Mouse (Mus musculus) heart, embryonic 16.5 days (tissue): ENCODE data around the gene Evl. TPM values are rescaled to one million over a fixed set of nuclear protein-coding genes. Genes with fewer than 3 reads are reported as not detected.
"Not testable (repeated sequence)": the region's sequence is repeated elsewhere in the genome, so short reads cannot be mapped to it uniquely, and the experiment has no call there.

Experiments used
- ATAC-seq: fragments of 200-750 bp; cut with Nextera tagmentation; replicated peaks from 2 replicates; pipeline ENCODE4 v1.8.0; 2017; ENCODE audit warnings: moderate number of reproducible peaks; ENCODE audit not compliant: insufficient read depth, low FRiP score; ENCODE audit errors: extremely low read depth
- H3K27ac ChIP-seq: fragments of 300-500 bp; sonication (generic); 2 replicates; pipeline ENCODE4 v1.5.1; 2014; ENCODE audit warnings: mild to moderate bottlenecking, low read length, control low read depth, moderate library complexity
- H3K27me3 ChIP-seq: fragments of 300-500 bp; sonication (generic); 2 replicates; pipeline ENCODE4 v1.6.1; 2014; ENCODE audit warnings: low read length, mixed read lengths; ENCODE audit not compliant: control insufficient read depth, insufficient read depth
- H3K36me3 ChIP-seq: fragments of 300-500 bp; sonication (generic); 2 replicates; pipeline ENCODE4 v1.6.1; 2014; ENCODE audit not compliant: control insufficient read depth, insufficient read depth
- H3K4me1 ChIP-seq: fragments of 300-500 bp; sonication (generic); 2 replicates; pipeline ENCODE4 v1.6.1; 2014; ENCODE audit warnings: low read length, mixed read lengths; ENCODE audit not compliant: control insufficient read depth, insufficient read depth
- H3K4me2 ChIP-seq: fragments of 300-500 bp; sonication (generic); 2 replicates; pipeline ENCODE4 v1.6.1; 2014; ENCODE audit warnings: low read depth, mild to moderate bottlenecking, control low read depth, low read length
- H3K4me3 ChIP-seq: fragments of 300-500 bp; sonication (generic); 2 replicates; pipeline ENCODE4 v1.5.1; 2014; ENCODE audit warnings: mild to moderate bottlenecking, control low read depth, low read length
- H3K9ac ChIP-seq: fragments of 300-500 bp; sonication (generic); 2 replicates; pipeline ENCODE4 v1.6.1; 2014; ENCODE audit warnings: low read length, control low read depth
- H3K9me3 ChIP-seq: fragments of 300-500 bp; sonication (generic); replicated peaks from 2 replicates; pipeline ENCODE4 v1.6.1; 2016; ENCODE audit warnings: low read length; ENCODE audit not compliant: control insufficient read depth
- WGBS: fragments of 180-500 bp; shearing (Covaris S2); extraction: QIAGEN DNeasy Blood & Tissue Kit; methylation state at CpG from one replicate; pipeline ENCODE4 v1.1.7; 2014; 5-methylcytosine and 5-hydroxymethylcytosine counted together
- polyA plus RNA-seq: library from polyadenylated mRNA; unstranded; fragments of >200 nt; fragmentation: Nextera tagmentation; extraction: Ambion mirVana; gene quantifications from 2 replicates; pipeline ENCODE4 v1.2.1, GENCODE M21; 2015

Gene Evl
- polyA plus RNA-seq: 25.8 and 31.0 TPM in 2 replicates

- peak; percentile 93 for ATAC-seq
Observed at GRCm38 (mm10) chr12:108554120-108554841, at the start of gene Evl. TSS of gene Evl (plus strand) at chr12:108554720.

GRCm38 (mm10) chr12:108505846-108506245, 48.7 kb upstream of the Evl start:
- ATAC-seq: no peak
- WGBS: 70% methylated on average over 2 of the region's 2 CpGs
- Histone ChIP-seq H3K4me3 (no peak overlapping the region), H3K4me1 (peaks cover 6% of the 10 kb centered on the region), H3K27me3 (no peaks in the 10 kb centered on the region), H3K9me3 (no peaks in the 10 kb centered on the region), H3K36me3 (0 out of 2 replicates have a peak, but pooled peaks cover 2% of the 10 kb centered on the region), H3K27ac (no peak overlapping the region), H3K4me2 (no peak overlapping the region), H3K9ac (no peak overlapping the region)

More at GRCm38 (mm10) chr12:108554120-108554841, at the start of gene Evl:
- 3% methylated on average over 43 of the region's 50 CpGs for WGBS
- no peaks in the 10 kb centered on the region for H3K9me3 ChIP-seq
- peak within 1 kb of the TSS; percentile 82 for H3K4me3 ChIP-seq
- H3K4me2 ChIP-seq: peak within 1 kb of the TSS; percentile 87
- peak within 1 kb of the TSS; percentile 83 for H3K27ac ChIP-seq
- peaks cover 2% of the 10 kb centered on the region; the same call in 1 of the 2 replicates for H3K27me3 ChIP-seq
- H3K4me1 ChIP-seq: peaks cover 38% of the 10 kb centered on the region
- no peaks in the 10 kb centered on the region for H3K36me3 ChIP-seq
- peak within 1 kb of the TSS; percentile 90 for H3K9ac ChIP-seq

GRCm38 (mm10) chr12:108507046-108507445, 47.5 kb upstream of the Evl start:
- not testable (repeated sequence) for H3K4me2 ChIP-seq, H3K27ac ChIP-seq, H3K4me1 ChIP-seq, H3K9ac ChIP-seq, H3K4me3 ChIP-seq, H3K36me3 ChIP-seq, ATAC-seq, H3K9me3 ChIP-seq, H3K27me3 ChIP-seq
- WGBS: 76% methylated on average over 3 of the region's 3 CpGs

GRCm38 (mm10) chr12:108510571-108510970, 43.9 kb upstream of the Evl start:
- Histone ChIP-seq H3K4me1 (no peaks in the 10 kb centered on the region), H3K4me3 (no peak overlapping the region), H3K27me3 (no peaks in the 10 kb centered on the region), H3K9ac (no peak overlapping the region), H3K4me2 (no peak overlapping the region), H3K9me3 (no peaks in the 10 kb centered on the region), H3K27ac (no peak overlapping the region), H3K36me3 (peaks cover 8% of the 10 kb centered on the region; the same call in 1 of the 2 replicates)
- ATAC-seq: no peak
- 44% methylated on average over 7 of the region's 7 CpGs for WGBS

- ATAC-seq: no peak
- 8% methylated on average over 3 of the region's 3 CpGs for WGBS
- H3K27ac ChIP-seq: no peak overlapping the region
Observed at GRCm38 (mm10) chr12:108511009-108511408, 43.5 kb upstream of the Evl start.

GRCm38 (mm10) chr12:108515464-108515863, 39.1 kb upstream of the Evl start:
- 91% methylated on average over 12 of the region's 12 CpGs for WGBS
- no peaks in the 10 kb centered on the region for H3K27me3 ChIP-seq
- no peak for ATAC-seq
- H3K4me3 ChIP-seq: no peak overlapping the region
- H3K4me2 ChIP-seq: no peak overlapping the region
- H3K4me1 ChIP-seq: no peaks in the 10 kb centered on the region
- H3K9me3 ChIP-seq: no peaks in the 10 kb centered on the region
- H3K36me3 ChIP-seq: peaks cover 8% of the 10 kb centered on the region; the same call in 1 of the 2 replicates
- no peak overlapping the region for H3K9ac ChIP-seq
- H3K27ac ChIP-seq: no peak overlapping the region

More at GRCm38 (mm10) chr12:108511009-108511408, 43.5 kb upstream of the Evl start:
- H3K4me1 ChIP-seq: no peaks in the 10 kb centered on the region
- no peaks in the 10 kb centered on the region for H3K27me3 ChIP-seq
- H3K9me3 ChIP-seq: no peaks in the 10 kb centered on the region
- peaks cover 8% of the 10 kb centered on the region; the same call in 1 of the 2 replicates for H3K36me3 ChIP-seq
- no peak overlapping the region for H3K9ac ChIP-seq
- no peak overlapping the region for H3K4me3 ChIP-seq
- H3K4me2 ChIP-seq: no peak overlapping the region

- 65% methylated on average over 8 of the region's 8 CpGs for WGBS
- Histone ChIP-seq H3K4me2 (no peak overlapping the region), H3K27me3 (no peaks in the 10 kb centered on the region), H3K4me1 (no peaks in the 10 kb centered on the region), H3K27ac (no peak overlapping the region), H3K9ac (no peak overlapping the region), H3K4me3 (no peak overlapping the region), H3K9me3 (no peaks in the 10 kb centered on the region), H3K36me3 (peaks cover 23% of the 10 kb centered on the region)
- no peak for ATAC-seq
Observed at GRCm38 (mm10) chr12:108519374-108519773, 35.1 kb upstream of the Evl start.

GRCm38 (mm10) chr12:108529214-108529613, 25.3 kb upstream of the Evl start:
- H3K27me3 ChIP-seq: no peaks in the 10 kb centered on the region
- no peaks in the 10 kb centered on the region for H3K9me3 ChIP-seq
- H3K27ac ChIP-seq: no peak overlapping the region
- peaks cover 8% of the 10 kb centered on the region; the same call in 1 of the 2 replicates for H3K36me3 ChIP-seq
- no peak overlapping the region for H3K4me3 ChIP-seq
- no peak overlapping the region for H3K4me2 ChIP-seq
- no peak overlapping the region for H3K9ac ChIP-seq
- WGBS: 47% methylated on average over 8 of the region's 8 CpGs
- H3K4me1 ChIP-seq: no peaks in the 10 kb centered on the region
- no peak for ATAC-seq

- ATAC-seq: no peak
- Histone ChIP-seq H3K4me3 (no peak overlapping the region), H3K9ac (no peak overlapping the region), H3K9me3 (no peaks in the 10 kb centered on the region), H3K27me3 (no peaks in the 10 kb centered on the region), H3K4me1 (no peaks in the 10 kb centered on the region), H3K4me2 (no peak overlapping the region), H3K27ac (0 out of 2 replicates have a peak overlapping the region, but pooled peaks have one; percentile 25), H3K36me3 (peaks cover 24% of the 10 kb centered on the region)
- 76% methylated on average over 11 of the region's 11 CpGs for WGBS
Observed at GRCm38 (mm10) chr12:108534484-108534883, 20.0 kb upstream of the Evl start.
